Mouse (Mus musculus): ENCODE measurements around the gene AC109138.7.

DNA sequence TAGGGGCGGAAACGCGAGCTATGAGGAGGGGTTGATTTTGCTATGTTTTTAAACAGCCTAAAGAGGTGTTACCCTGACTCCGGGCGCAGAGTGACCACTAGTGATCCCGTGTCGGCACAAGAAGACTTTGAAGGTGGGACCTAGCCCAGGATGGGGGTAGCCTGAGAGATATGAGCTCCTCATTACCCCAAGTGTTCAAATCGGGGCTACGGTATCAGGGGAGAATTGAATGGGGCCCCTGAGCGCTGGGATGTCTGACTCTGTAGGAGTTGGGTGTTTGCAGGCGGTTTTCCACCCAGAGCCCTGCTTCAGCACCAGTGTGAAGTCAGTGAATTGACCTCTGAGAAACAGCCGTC lies 43.7 kb downstream of the AC109138.7 start:
- no peak for TF ChIP-seq POLR2A (IDR thresholded peaks at IDR 0.05; ENCODE audit: low read depth, low read length)
- TF ChIP-seq CTCF (IDR thresholded peaks at IDR 0.05; ENCODE audit: extremely low read depth, insufficient read depth, insufficient read length, insufficient replicate concordance) = no peak

Data from spleen, adult 2 months (tissue).